Mouse (Mus musculus): ENCODE results near the gene Hnrnpdl.

The Hnrnpdl gene

GRCm38 (mm10) chr5:100039602-100040142 lies at the start of gene Hnrnpdl, which contains the start of gene Enoph1:
Hnrnpdl (minus strand) TSS chr5:100039664.
Enoph1 (plus strand) TSS chr5:100039985.
- DNase-seq (ENCODE audit: low spot score in 2 of 2) = peak; percentile 91 to 93

- DNase-seq (ENCODE audit: low spot score in 2 of 2) = no peak
These were observed 45.6 kb upstream of the Hnrnpdl start for GRCm38 (mm10) chr5:100085097-100085496.

GRCm38 (mm10) chr5:100083953-100084562 lies 44.6 kb upstream of the Hnrnpdl start:
- no peak for DNase-seq (ENCODE audit: low spot score in 2 of 2)

GRCm38 (mm10) chr5:100082006-100082405 lies 42.5 kb upstream of the Hnrnpdl start:
- DNase-seq (ENCODE audit: low spot score in 2 of 2) = peak in 1 of 2 experiments; percentile 28

GRCm38 (mm10) chr5:100079931-100080275 lies 40.4 kb upstream of the Hnrnpdl start:
- DNase-seq (ENCODE audit: low spot score in 2 of 2) = no peak

- no peak for DNase-seq (ENCODE audit: low spot score in 2 of 2)
These were observed 39.8 kb upstream of the Hnrnpdl start for GRCm38 (mm10) chr5:100079040-100079930.

GRCm38 (mm10) chr5:100074571-100074970 lies 35.1 kb upstream of the Hnrnpdl start:
- DNase-seq (ENCODE audit: low spot score in 2 of 2) = no peak

- DNase-seq (ENCODE audit: low spot score in 2 of 2) = no peak
These were observed 33.1 kb upstream of the Hnrnpdl start for GRCm38 (mm10) chr5:100072557-100072956.

GRCm38 (mm10) chr5:100071541-100071940 lies 32.1 kb upstream of the Hnrnpdl start:
- DNase-seq (ENCODE audit: low spot score in 2 of 2) = no peak

- DNase-seq (ENCODE audit: low spot score in 2 of 2) = peak; percentile 63 to 86
These were observed 30.8 kb upstream of the Hnrnpdl start for GRCm38 (mm10) chr5:100070255-100070654.

- DNase-seq (ENCODE audit: low spot score in 2 of 2) = no peak
These were observed 30.1 kb upstream of the Hnrnpdl start for GRCm38 (mm10) chr5:100069526-100069925.

GRCm38 (mm10) chr5:100067579-100067978 lies 28.1 kb upstream of the Hnrnpdl start:
- no peak for DNase-seq (ENCODE audit: low spot score in 2 of 2)

GRCm38 (mm10) chr5:100060876-100061275 lies 21.4 kb upstream of the Hnrnpdl start:
- DNase-seq (ENCODE audit: low spot score in 2 of 2) = no peak

GRCm38 (mm10) chr5:100059326-100059725 lies 19.9 kb upstream of the Hnrnpdl start:
- no peak for DNase-seq (ENCODE audit: low spot score in 2 of 2)

GRCm38 (mm10) chr5:100058729-100059128 lies 19.3 kb upstream of the Hnrnpdl start:
- no peak for DNase-seq (ENCODE audit: low spot score in 2 of 2)

GRCm38 (mm10) chr5:100057461-100058209 lies 18.2 kb upstream of the Hnrnpdl start:
- no peak for DNase-seq (ENCODE audit: low spot score in 2 of 2)

- DNase-seq (ENCODE audit: low spot score in 2 of 2) = no peak
These were observed 16.5 kb upstream of the Hnrnpdl start for GRCm38 (mm10) chr5:100055866-100056369.

GRCm38 (mm10) chr5:100054807-100055547 lies 15.5 kb upstream of the Hnrnpdl start:
- no peak for DNase-seq (ENCODE audit: low spot score in 2 of 2)

- DNase-seq (ENCODE audit: low spot score in 2 of 2) = no peak
These were observed 13.3 kb upstream of the Hnrnpdl start for GRCm38 (mm10) chr5:100052728-100053127.

GRCm38 (mm10) chr5:100049904-100050303 lies 10.4 kb upstream of the Hnrnpdl start:
- DNase-seq (ENCODE audit: low spot score in 2 of 2) = no peak

GRCm38 (mm10) chr5:100047871-100048270 lies 8.4 kb upstream of the Hnrnpdl start:
- no peak for DNase-seq (ENCODE audit: low spot score in 2 of 2)
